Mouse (Mus musculus) forebrain, postnatal 0 days (tissue): ENCODE results near the gene Tmem161a. TPM values are rescaled to one million over a fixed set of nuclear protein-coding genes. Genes with fewer than 3 reads are reported as not detected.

ENCODE experiments used
- ATAC-seq: fragments of 200-750 bp; cut with Nextera tagmentation; 2 replicates; pipeline ENCODE4 v1.8.0; 2017; ENCODE audit warnings: mild to moderate bottlenecking, moderate library complexity
- DNase-seq: peaks from one replicate; pipeline ENCODE4 v3.0.0-alpha.2; 2015
- H3K27ac ChIP-seq: fragments of 300-500 bp; sonication (generic); 2 replicates; pipeline ENCODE4 v1.5.1; 2014; ENCODE audit warnings: low read depth, mild to moderate bottlenecking, antibody characterized with exemption, low read length, moderate library complexity, mixed read lengths
- H3K27me3 ChIP-seq: fragments of 300-500 bp; sonication (generic); 2 replicates; pipeline ENCODE4 v1.6.1; 2014; ENCODE audit warnings: mild to moderate bottlenecking, low read length, mixed read lengths; ENCODE audit not compliant: insufficient read depth
- H3K36me3 ChIP-seq: fragments of 300-500 bp; sonication (generic); 2 replicates; pipeline ENCODE4 v1.6.1; 2014; ENCODE audit warnings: mild to moderate bottlenecking, moderate library complexity; ENCODE audit not compliant: insufficient read depth
- H3K4me1 ChIP-seq: fragments of 300-500 bp; sonication (generic); 2 replicates; pipeline ENCODE4 v1.6.1; 2014; ENCODE audit warnings: antibody characterized with exemption; ENCODE audit not compliant: insufficient read depth
- H3K4me2 ChIP-seq: fragments of 300-500 bp; sonication (generic); 2 replicates; pipeline ENCODE4 v1.6.1; 2014; ENCODE audit warnings: low read depth, mild to moderate bottlenecking, moderate library complexity
- H3K4me3 ChIP-seq: fragments of 300-500 bp; sonication (generic); 2 replicates; pipeline ENCODE4 v1.5.1; 2014; ENCODE audit warnings: low read depth, low read length, mixed read lengths
- H3K9ac ChIP-seq: fragments of 300-500 bp; sonication (generic); 2 replicates; pipeline ENCODE4 v1.6.1; 2014; ENCODE audit warnings: mild to moderate bottlenecking
- H3K9me3 ChIP-seq: fragments of 300-500 bp; sonication (generic); 2 replicates; pipeline ENCODE4 v1.6.1; 2016; ENCODE audit warnings: low read length
- CTCF ChIP-seq: sonication (generic); IDR thresholded peaks from 2 replicates; pipeline ENCODE4 v1.5.1; 2016; ENCODE audit warnings: antibody characterized with exemption, control low read depth, low read depth
- WGBS: fragments of 180-500 bp; shearing (Covaris S2); extraction: QIAGEN DNeasy Blood & Tissue Kit; methylation state at CpG from one replicate; pipeline ENCODE4 v1.1.7; 2014; 5-methylcytosine and 5-hydroxymethylcytosine counted together
- polyA plus RNA-seq: library from polyadenylated mRNA; unstranded; fragments of >200 nt; fragmentation: Nextera tagmentation; extraction: Ambion mirVana; gene quantifications from 2 replicates; pipeline ENCODE4 v1.2.1, GENCODE M21; 2015
- total RNA-seq: library from RNA; depleted of rRNA; stranded (reverse); fragments of >200 nt; gene quantifications from 2 replicates; pipeline ENCODE4 v1.2.3, GENCODE M21; 2014

Tmem161a gene
- total and polyA plus RNA-seq, 2 experiments from 2014 or later = 52.7 to 60.7 TPM

DNA sequence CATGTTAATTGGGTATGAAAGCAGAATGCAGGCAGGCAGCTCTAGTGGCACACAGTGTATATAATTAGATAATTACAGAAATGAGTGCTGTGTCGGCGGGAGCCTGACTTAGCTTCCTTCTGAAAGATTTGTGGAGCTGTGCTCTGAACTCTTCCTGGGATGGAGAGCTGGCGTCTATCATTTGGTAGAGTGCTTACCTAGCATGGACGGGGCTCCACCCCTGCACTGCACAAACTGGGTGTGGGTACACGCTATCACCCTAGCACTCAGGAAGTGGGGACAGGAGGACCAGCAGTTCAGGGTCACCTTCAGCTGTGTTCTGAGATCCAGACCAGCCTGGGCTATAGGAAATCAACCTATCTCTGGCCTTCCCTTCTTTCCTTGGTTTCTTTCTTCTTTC lies 1.2 kb downstream of the Tmem161a start:
- TF ChIP-seq CTCF = no peak
- H3K9me3 ChIP-seq = no peaks in the 10 kb centered on the region
- 0 out of 2 replicates have a peak, but pooled peaks cover 4% of the 10 kb centered on the region for H3K4me1 ChIP-seq
- H3K27ac ChIP-seq = no peak overlapping the region
- H3K36me3 ChIP-seq = peaks cover 12% of the 10 kb centered on the region
- no peak overlapping the region for H3K9ac ChIP-seq
- 81% methylated on average over 5 of the region's 5 CpGs for WGBS
- DNase-seq (no peak), ATAC-seq (no peak)
- no peak overlapping the region for H3K4me3 ChIP-seq
- 0 out of 2 replicates have a peak overlapping the region, but pooled peaks have one; percentile 57 for H3K4me2 ChIP-seq
- no peaks in the 10 kb centered on the region for H3K27me3 ChIP-seq

DNA sequence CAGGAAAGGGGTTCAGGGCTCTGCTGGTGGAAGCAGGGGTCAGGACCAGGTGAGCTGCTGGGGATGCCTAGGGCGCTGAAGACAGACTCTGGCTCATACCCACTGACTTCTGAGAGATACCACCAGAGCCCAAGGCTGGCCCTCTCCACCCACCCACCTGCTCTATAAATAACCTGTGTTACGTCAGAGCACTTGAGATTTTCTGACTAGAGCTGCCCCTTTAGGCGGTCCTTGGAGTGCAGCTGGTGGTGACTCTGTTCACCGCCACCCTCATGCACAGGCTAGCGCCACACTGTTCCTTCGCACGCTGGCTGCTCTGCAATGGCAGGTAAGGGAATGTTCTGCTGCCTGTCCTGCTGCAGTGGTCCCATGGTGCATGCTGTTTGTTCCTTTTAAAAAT lies 1.9 kb downstream of the Tmem161a start:
- WGBS = 92% methylated on average over 7 of the region's 7 CpGs
- H3K9ac ChIP-seq = no peak overlapping the region
- H3K4me2 ChIP-seq = no peak overlapping the region
- ATAC-seq (no peak), DNase-seq (no peak)
- 0 out of 2 replicates have a peak, but pooled peaks cover 4% of the 10 kb centered on the region for H3K4me1 ChIP-seq
- TF ChIP-seq CTCF = no peak
- H3K27me3 ChIP-seq = no peaks in the 10 kb centered on the region
- no peak overlapping the region for H3K4me3 ChIP-seq
- H3K36me3 ChIP-seq = peaks cover 19% of the 10 kb centered on the region
- H3K9me3 ChIP-seq = no peaks in the 10 kb centered on the region
- H3K27ac ChIP-seq = no peak overlapping the region

DNA sequence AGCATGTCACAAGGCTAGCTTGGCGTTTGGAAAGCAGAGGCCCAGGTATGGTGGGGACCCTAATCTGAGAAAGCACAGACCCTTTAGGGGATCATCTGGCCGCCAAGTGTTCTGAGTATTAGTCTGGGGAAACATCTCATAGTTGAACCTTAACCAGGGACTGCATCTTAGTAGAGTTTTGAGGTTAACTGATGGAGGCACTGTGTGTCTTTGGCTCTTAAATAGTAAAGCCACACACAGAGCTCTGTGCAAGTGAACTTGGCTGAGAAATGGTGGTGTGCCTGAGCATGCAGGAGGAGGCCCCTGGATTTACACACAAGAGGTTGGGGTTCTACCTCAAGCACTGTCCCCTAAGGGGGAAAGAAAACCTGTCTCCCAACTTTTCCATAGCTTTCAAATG lies 6.1 kb downstream of the Tmem161a start:
- ATAC-seq (no peak), DNase-seq (no peak)
- Histone ChIP-seq H3K27ac (no peak overlapping the region), H3K4me3 (no peak overlapping the region), H3K27me3 (no peaks in the 10 kb centered on the region), H3K4me2 (no peak overlapping the region), H3K4me1 (0 out of 2 replicates have a peak, but pooled peaks cover 3% of the 10 kb centered on the region), H3K36me3 (peaks cover 38% of the 10 kb centered on the region), H3K9me3 (no peaks in the 10 kb centered on the region), H3K9ac (no peak overlapping the region)
- 96% methylated on average over 2 of the region's 2 CpGs for WGBS
- no peak for TF ChIP-seq CTCF

DNA sequence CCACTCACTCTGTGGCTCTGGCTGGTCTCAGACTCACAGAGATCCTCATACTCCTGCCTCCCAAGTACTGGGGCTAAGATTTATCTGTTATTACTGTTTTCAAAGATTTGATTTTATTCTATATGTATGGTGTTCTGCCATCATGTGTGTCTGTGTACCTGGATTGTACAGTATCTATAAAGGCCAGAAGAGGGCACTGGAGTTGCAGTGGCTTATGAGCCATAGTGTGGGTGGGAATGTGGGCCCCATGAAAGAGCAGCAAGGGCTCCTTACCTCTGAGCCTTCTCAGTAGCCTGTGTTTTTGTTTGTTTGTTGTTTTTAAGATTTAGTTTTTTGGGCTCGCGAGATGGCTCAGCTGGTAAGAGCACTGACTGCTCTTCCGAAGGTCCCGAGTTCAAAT lies 6.9 kb downstream of the Tmem161a start:
- peak; percentile 43 for TF ChIP-seq CTCF
- Histone ChIP-seq H3K36me3 (peaks cover 39% of the 10 kb centered on the region), H3K9me3 (no peaks in the 10 kb centered on the region), H3K4me3 (no peak overlapping the region), H3K4me1 (no peaks in the 10 kb centered on the region), H3K27me3 (no peaks in the 10 kb centered on the region), H3K27ac (no peak overlapping the region), H3K9ac (no peak overlapping the region), H3K4me2 (no peak overlapping the region)
- 97% methylated on average over 4 of the region's 4 CpGs for WGBS
- DNase-seq (no peak), ATAC-seq (no peak)

DNA sequence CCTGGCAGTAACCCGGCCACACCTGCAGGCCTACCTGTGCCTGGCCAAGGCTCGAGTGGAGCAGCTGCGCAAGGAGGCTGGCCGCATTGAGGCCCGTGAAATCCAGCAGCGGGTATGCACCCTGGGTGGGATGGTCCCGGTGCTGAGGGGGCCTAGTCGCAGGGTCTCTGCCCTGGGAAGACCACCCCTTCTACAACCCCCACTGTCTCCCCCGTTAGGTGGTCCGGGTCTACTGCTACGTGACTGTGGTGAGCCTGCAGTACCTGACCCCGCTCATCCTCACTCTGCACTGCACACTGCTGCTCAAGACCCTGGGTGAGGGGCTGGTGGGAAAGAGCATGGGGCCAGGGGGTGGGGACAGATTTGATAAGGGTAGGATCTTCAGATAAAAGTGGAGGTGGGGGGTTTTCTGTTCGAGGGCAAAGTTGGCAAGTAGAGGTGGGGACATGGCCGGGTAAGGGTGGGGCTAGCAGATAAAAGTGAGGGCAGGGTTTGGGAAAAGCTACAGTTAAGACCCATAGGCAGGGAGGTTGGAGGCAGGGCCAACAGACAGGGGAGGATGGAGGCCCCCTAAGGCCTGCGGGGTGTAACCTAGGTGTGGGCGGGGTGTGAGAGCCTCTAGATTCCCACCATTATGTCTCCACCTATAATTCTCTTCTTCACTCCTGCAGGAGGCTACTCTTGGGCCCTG lies 9.2 kb downstream of the Tmem161a start:
- H3K36me3 ChIP-seq = peaks cover 39% of the 10 kb centered on the region
- no peak overlapping the region for H3K4me3 ChIP-seq
- 90% methylated on average over 16 of the region's 16 CpGs for WGBS
- no peaks in the 10 kb centered on the region for H3K4me1 ChIP-seq
- no peaks in the 10 kb centered on the region for H3K27me3 ChIP-seq
- H3K4me2 ChIP-seq = no peak overlapping the region
- H3K9ac ChIP-seq = no peak overlapping the region
- ATAC-seq (no peak), DNase-seq (no peak)
- H3K9me3 ChIP-seq = no peaks in the 10 kb centered on the region
- TF ChIP-seq CTCF = no peak
- no peak overlapping the region for H3K27ac ChIP-seq

DNA sequence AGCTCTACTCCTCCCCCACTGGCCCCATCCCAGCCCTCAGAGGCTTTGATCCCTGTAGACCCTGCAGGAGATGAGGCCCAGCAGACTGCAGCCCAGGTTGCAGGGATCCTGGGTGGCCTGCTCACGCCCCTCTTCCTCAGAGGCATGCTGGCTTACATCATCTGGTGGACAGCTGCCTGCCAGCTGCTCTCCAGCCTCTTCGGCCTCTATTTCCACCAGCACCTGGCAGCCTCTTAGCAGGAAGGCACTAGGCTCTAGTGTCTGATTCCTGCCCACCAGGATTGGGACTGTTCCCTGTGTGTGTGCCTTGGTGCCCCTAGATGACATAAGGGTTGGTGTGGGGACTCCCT lies 9.7 kb downstream of the Tmem161a start:
- WGBS = 86% methylated on average over 2 of the region's 2 CpGs
- Histone ChIP-seq H3K27me3 (no peaks in the 10 kb centered on the region), H3K9me3 (no peaks in the 10 kb centered on the region), H3K36me3 (peaks cover 43% of the 10 kb centered on the region), H3K4me2 (no peak overlapping the region), H3K4me3 (no peak overlapping the region), H3K9ac (no peak overlapping the region), H3K4me1 (no peaks in the 10 kb centered on the region), H3K27ac (no peak overlapping the region)
- ATAC-seq (no peak), DNase-seq (no peak)
- TF ChIP-seq CTCF = no peak

DNA sequence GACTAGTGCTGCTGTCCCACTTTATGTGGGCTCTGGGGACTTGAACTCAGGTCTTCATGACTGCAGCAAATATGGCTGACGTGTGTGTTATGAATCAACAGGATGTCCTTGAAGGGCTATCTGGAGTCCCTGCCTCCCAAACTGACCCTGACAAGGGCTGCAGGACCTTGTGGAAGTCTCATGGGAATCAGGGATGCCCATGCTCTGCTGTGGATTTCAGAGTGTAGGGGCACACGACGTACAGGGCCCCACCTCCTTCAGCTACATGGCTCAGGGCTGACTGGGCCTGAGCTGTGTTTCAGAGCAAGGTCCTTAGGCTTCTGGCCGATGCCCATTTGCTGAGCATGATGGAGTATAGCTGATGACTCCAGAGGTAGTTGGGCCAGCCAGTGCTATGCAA lies 11.0 kb downstream of the Tmem161a start:
- Histone ChIP-seq H3K27me3 (no peaks in the 10 kb centered on the region), H3K4me2 (no peak overlapping the region)
- WGBS = 90% methylated on average over 4 of the region's 4 CpGs

More for the DNA sequence above, 11.0 kb downstream of the Tmem161a start:
- no peaks in the 10 kb centered on the region for H3K4me1 ChIP-seq
- DNase-seq = no peak
- no peak for ATAC-seq
- no peak overlapping the region for H3K4me3 ChIP-seq
- no peak overlapping the region for H3K9ac ChIP-seq
- H3K27ac ChIP-seq = no peak overlapping the region
- H3K36me3 ChIP-seq = peaks cover 39% of the 10 kb centered on the region
- TF ChIP-seq CTCF = no peak
- no peaks in the 10 kb centered on the region for H3K9me3 ChIP-seq
